Mouse (Mus musculus) kidney, embryonic 14.5 days (tissue): ENCODE measurements around the gene Ssbp2. TPM values are rescaled to one million over a fixed set of nuclear protein-coding genes. Genes with fewer than 3 reads are reported as not detected.

Experiments
- microRNA-seq: library from miRNA; unstranded; fragments of <30 nt; microRNA quantifications from one replicate; pipeline ENCODE4, GENCODE M21; 2016
- polyA plus RNA-seq: library from polyadenylated mRNA; unstranded; fragments of >200 nt; fragmentation: Nextera tagmentation; extraction: Ambion mirVana; gene quantifications from 2 replicates; pipeline ENCODE4 v1.2.1, GENCODE M21; 2014

Gene Ssbp2
- polyA plus RNA-seq, 1 experiment from 2014 or later, result 140 TPM

Small RNA genes within 50 kb of the gene (microRNA-seq; reads per million reads assigned to microRNA genes)
- not detected for gene Gm27656

Other genes with a start within 250 kb of the Ssbp2 start
- 15.3 and 16.9 TPM in 2 replicates for gene Atg10, start 236.3 kb upstream of the Ssbp2 start, polyA plus RNA-seq